Mouse (Mus musculus) ES-E14 (cell line): ENCODE data around the gene Crygd.

ENCODE experiments used
- CHD2 ChIP-seq: IDR thresholded peaks from 2 replicates; pipeline ENCODE4 v1.6.1; 2014; ENCODE audit warnings: mild to moderate bottlenecking, low read depth, low read length, inconsistent platforms
- HCFC1 ChIP-seq: IDR thresholded peaks from 2 replicates; pipeline ENCODE4 v1.6.1; 2012; ENCODE audit warnings: low read length, inconsistent platforms, borderline replicate concordance; ENCODE audit not compliant: insufficient read depth
- ZC3H11A ChIP-seq: IDR thresholded peaks from 2 replicates; pipeline ENCODE4 v1.6.1; 2012; ENCODE audit warnings: low read depth, mild to moderate bottlenecking, inconsistent platforms, low read length, borderline replicate concordance
- ZNF384 ChIP-seq: IDR thresholded peaks from 2 replicates; pipeline ENCODE4 v1.6.1; 2012; ENCODE audit warnings: low read depth, low read length, inconsistent platforms

GRCm38 (mm10) chr1:65090370-65090769, 27.1 kb upstream of the Crygd start:
- TF ChIP-seq ZNF384 (no peak), ZC3H11A (no peak), CHD2 (no peak), HCFC1 (no peak)
